Mouse (Mus musculus) forebrain, postnatal 0 days (tissue): ENCODE data around the gene Rbm15b. TPM values are rescaled to one million over a fixed set of nuclear protein-coding genes. Genes with fewer than 3 reads are reported as not detected.
A peak's percentile ranks its signal among the peaks of the same experiment; 100 is the strongest.

Source experiments
- ATAC-seq: fragments of 200-750 bp; cut with Nextera tagmentation; 2 replicates; pipeline ENCODE4 v1.8.0; 2017; ENCODE audit warnings: mild to moderate bottlenecking, moderate library complexity
- DNase-seq: peaks from one replicate; pipeline ENCODE4 v3.0.0-alpha.2; 2015
- H3K27ac ChIP-seq: fragments of 300-500 bp; sonication (generic); 2 replicates; pipeline ENCODE4 v1.5.1; 2014; ENCODE audit warnings: low read depth, mild to moderate bottlenecking, antibody characterized with exemption, low read length, moderate library complexity, mixed read lengths
- H3K27me3 ChIP-seq: fragments of 300-500 bp; sonication (generic); 2 replicates; pipeline ENCODE4 v1.6.1; 2014; ENCODE audit warnings: mild to moderate bottlenecking, low read length, mixed read lengths; ENCODE audit not compliant: insufficient read depth
- H3K36me3 ChIP-seq: fragments of 300-500 bp; sonication (generic); 2 replicates; pipeline ENCODE4 v1.6.1; 2014; ENCODE audit warnings: mild to moderate bottlenecking, moderate library complexity; ENCODE audit not compliant: insufficient read depth
- H3K4me1 ChIP-seq: fragments of 300-500 bp; sonication (generic); 2 replicates; pipeline ENCODE4 v1.6.1; 2014; ENCODE audit warnings: antibody characterized with exemption; ENCODE audit not compliant: insufficient read depth
- H3K4me2 ChIP-seq: fragments of 300-500 bp; sonication (generic); 2 replicates; pipeline ENCODE4 v1.6.1; 2014; ENCODE audit warnings: low read depth, mild to moderate bottlenecking, moderate library complexity
- H3K4me3 ChIP-seq: fragments of 300-500 bp; sonication (generic); 2 replicates; pipeline ENCODE4 v1.5.1; 2014; ENCODE audit warnings: low read depth, low read length, mixed read lengths
- H3K9ac ChIP-seq: fragments of 300-500 bp; sonication (generic); 2 replicates; pipeline ENCODE4 v1.6.1; 2014; ENCODE audit warnings: mild to moderate bottlenecking
- H3K9me3 ChIP-seq: fragments of 300-500 bp; sonication (generic); 2 replicates; pipeline ENCODE4 v1.6.1; 2016; ENCODE audit warnings: low read length
- CTCF ChIP-seq: sonication (generic); IDR thresholded peaks from 2 replicates; pipeline ENCODE4 v1.5.1; 2016; ENCODE audit warnings: antibody characterized with exemption, control low read depth, low read depth
- WGBS: fragments of 180-500 bp; shearing (Covaris S2); extraction: QIAGEN DNeasy Blood & Tissue Kit; methylation state at CpG from one replicate; pipeline ENCODE4 v1.1.7; 2014; 5-methylcytosine and 5-hydroxymethylcytosine counted together
- polyA plus RNA-seq: library from polyadenylated mRNA; unstranded; fragments of >200 nt; fragmentation: Nextera tagmentation; extraction: Ambion mirVana; gene quantifications from 2 replicates; pipeline ENCODE4 v1.2.1, GENCODE M21; 2015
- total RNA-seq: library from RNA; depleted of rRNA; stranded (reverse); fragments of >200 nt; gene quantifications from 2 replicates; pipeline ENCODE4 v1.2.3, GENCODE M21; 2014; rRNA removed

The Rbm15b gene
- total and polyA plus RNA-seq, 2 experiments from 2014 or later: 16.8 to 82.4 TPM

DNA sequence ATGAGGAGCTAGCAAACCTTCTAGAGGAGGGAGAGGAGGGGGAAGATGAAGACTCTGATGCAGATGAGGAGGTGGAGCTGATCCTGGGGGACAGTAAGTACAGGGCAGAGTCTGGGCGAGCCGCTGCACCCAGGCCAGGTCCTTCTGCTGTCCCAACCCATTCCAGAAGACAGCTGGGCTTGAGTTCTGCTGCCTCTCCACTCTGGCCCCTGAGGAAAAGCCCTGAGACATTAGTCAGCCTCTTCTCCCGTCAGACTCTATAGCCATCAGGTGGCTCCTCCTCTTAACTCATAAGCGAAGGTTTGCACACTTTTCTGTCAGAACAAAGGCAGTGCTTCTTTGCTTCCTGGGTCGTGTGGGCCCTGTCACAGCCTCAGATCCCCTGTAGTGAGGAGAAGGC is 13.0 kb downstream of the Rbm15b start:
- WGBS: 83% methylated on average over 5 of the region's 5 CpGs
- TF ChIP-seq CTCF: no peak
- Histone ChIP-seq H3K4me1 (no peaks in the 10 kb centered on the region), H3K27me3 (no peaks in the 10 kb centered on the region), H3K36me3 (peaks cover 51% of the 10 kb centered on the region), H3K4me3 (no peak overlapping the region), H3K9me3 (no peaks in the 10 kb centered on the region), H3K27ac (no peak overlapping the region), H3K9ac (no peak overlapping the region), H3K4me2 (no peak overlapping the region)
- ATAC-seq (no peak), DNase-seq (no peak)

GRCm38 (mm10) chr9:106858036-106858435 is 29.2 kb downstream of the Rbm15b start:
- 93% methylated on average over 11 of the region's 11 CpGs for WGBS
- Histone ChIP-seq H3K9me3 (no peaks in the 10 kb centered on the region), H3K27ac (no peak overlapping the region), H3K4me1 (no peaks in the 10 kb centered on the region), H3K27me3 (no peaks in the 10 kb centered on the region), H3K4me3 (no peak overlapping the region), H3K4me2 (no peak overlapping the region), H3K9ac (no peak overlapping the region), H3K36me3 (peaks cover 75% of the 10 kb centered on the region)
- no peak for ATAC-seq
- DNase-seq: no peak
- TF ChIP-seq CTCF: no peak

DNA sequence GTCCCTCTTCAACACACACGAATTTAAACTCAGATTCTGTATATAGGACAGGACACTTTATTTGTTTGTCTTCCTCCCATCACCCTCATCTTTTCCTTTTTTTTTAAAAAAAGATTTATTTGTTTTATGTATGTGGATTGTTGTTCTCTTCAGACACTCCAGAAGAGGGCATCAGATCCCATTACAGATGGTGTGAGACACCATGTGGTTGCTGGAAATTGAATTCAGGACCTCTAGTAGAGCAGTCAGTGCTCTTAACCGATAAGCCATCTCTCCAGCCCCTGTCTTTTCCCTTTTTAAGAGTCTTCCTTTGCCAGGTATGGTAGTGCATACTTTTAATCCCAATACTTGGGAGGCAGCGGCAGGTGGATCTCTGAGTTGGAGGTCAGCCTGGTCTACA is 30.6 kb downstream of the Rbm15b start:
- no peak for ATAC-seq
- DNase-seq: no peak
- H3K9ac ChIP-seq: no peak overlapping the region
- no peaks in the 10 kb centered on the region for H3K9me3 ChIP-seq
- WGBS: 87% methylated on average over 3 of the region's 3 CpGs
- no peak overlapping the region for H3K27ac ChIP-seq
- no peak for TF ChIP-seq CTCF
- H3K36me3 ChIP-seq: peaks cover 74% of the 10 kb centered on the region
- H3K4me1 ChIP-seq: no peaks in the 10 kb centered on the region
- no peaks in the 10 kb centered on the region for H3K27me3 ChIP-seq
- no peak overlapping the region for H3K4me2 ChIP-seq
- H3K4me3 ChIP-seq: no peak overlapping the region

GRCm38 (mm10) chr9:106842800-106843199 is 44.4 kb downstream of the Rbm15b start:
- Histone ChIP-seq H3K9me3 (no peaks in the 10 kb centered on the region), H3K27me3 (no peaks in the 10 kb centered on the region), H3K4me2 (no peak overlapping the region), H3K4me3 (no peak overlapping the region), H3K4me1 (no peaks in the 10 kb centered on the region), H3K27ac (no peak overlapping the region), H3K9ac (no peak overlapping the region), H3K36me3 (peaks cover 49% of the 10 kb centered on the region)
- TF ChIP-seq CTCF: no peak
- ATAC-seq (no peak), DNase-seq (no peak)
- WGBS: 91% methylated on average over 6 of the region's 6 CpGs

DNA sequence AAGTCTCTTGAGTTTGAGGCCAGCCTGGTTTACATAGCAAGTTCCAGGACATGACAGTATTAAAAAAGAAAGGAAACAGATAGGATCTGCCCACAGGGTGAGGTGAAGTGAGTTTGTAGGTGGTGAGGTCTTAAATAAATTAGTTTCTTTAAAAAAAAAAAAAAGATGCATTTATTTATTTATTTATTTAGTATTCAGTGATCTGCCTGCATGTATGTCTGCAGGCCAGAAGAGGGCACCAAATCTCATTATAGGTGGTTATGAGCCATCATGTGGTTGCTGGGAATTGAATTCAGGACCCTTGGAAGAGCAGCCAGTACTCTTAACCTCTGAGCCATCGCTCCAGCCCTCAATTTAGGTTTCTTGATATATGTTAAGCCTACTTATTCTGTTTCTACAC is 46.7 kb downstream of the Rbm15b start:
- Histone ChIP-seq H3K27me3 (no peaks in the 10 kb centered on the region), H3K9me3 (no peaks in the 10 kb centered on the region), H3K9ac (no peak overlapping the region), H3K36me3 (peaks cover 51% of the 10 kb centered on the region), H3K4me2 (no peak overlapping the region), H3K4me3 (no peak overlapping the region), H3K4me1 (no peaks in the 10 kb centered on the region), H3K27ac (no peak overlapping the region)
- TF ChIP-seq CTCF: peak; percentile 29
- WGBS: 98% methylated on average over 1 of the region's 1 CpGs
- DNase-seq (no peak), ATAC-seq (no peak)

Other genes starting within 250 kb of the Rbm15b start
- gene Grm2, start 231.3 kb downstream of the Rbm15b start, total RNA-seq: 13.6 and 14.6 TPM in 2 replicates
- 19.8 and 20.7 TPM in 2 replicates for gene Grm2, start 231.3 kb downstream of the Rbm15b start, polyA plus RNA-seq
- gene Tex264, start 201.5 kb downstream of the Rbm15b start, total RNA-seq: 61.2 and 68.6 TPM in 2 replicates
- 98.3 and 105 TPM in 2 replicates for gene Tex264, start 201.5 kb downstream of the Rbm15b start, polyA plus RNA-seq
- gene Rad54l2, start 98.2 kb downstream of the Rbm15b start, total RNA-seq: 18.6 and 22.7 TPM in 2 replicates
- gene Rad54l2, start 98.2 kb downstream of the Rbm15b start, polyA plus RNA-seq: 1.7 and 3.6 TPM in 2 replicates
- gene Dcaf1, start 65.6 kb downstream of the Rbm15b start, total RNA-seq: 25.0 and 33.7 TPM in 2 replicates
- 4.7 and 8.0 TPM in 2 replicates for gene Dcaf1, start 65.6 kb downstream of the Rbm15b start, polyA plus RNA-seq
- 49.5 and 61.9 TPM in 2 replicates for gene Manf, start 4.6 kb upstream of the Rbm15b start, total RNA-seq
- 135 and 151 TPM in 2 replicates for gene Manf, start 4.6 kb upstream of the Rbm15b start, polyA plus RNA-seq